Mouse (Mus musculus) midbrain, embryonic 10.5 days (tissue): ENCODE data around the gene Bad. TPM values are rescaled to one million over a fixed set of nuclear protein-coding genes. Genes with fewer than 3 reads are reported as not detected.
"Not testable (repeated sequence)": the region's sequence is repeated elsewhere in the genome, so short reads cannot be mapped to it uniquely, and the experiment has no call there.

Experiments used
- DNase-seq: peaks from one replicate; pipeline ENCODE4 v3.0.0-alpha.2; 2017; ENCODE audit warnings: low spot score
- H3K27ac ChIP-seq: fragments of 300-500 bp; sonication (generic); replicated peaks from 2 replicates; pipeline ENCODE4 v1.5.1; 2016; ENCODE audit warnings: mild to moderate bottlenecking
- H3K27me3 ChIP-seq: fragments of 300-500 bp; sonication (generic); 2 replicates; pipeline ENCODE4 v1.6.1; 2016; ENCODE audit warnings: low read depth, mild to moderate bottlenecking; ENCODE audit not compliant: poor library complexity, severe bottlenecking
- H3K36me3 ChIP-seq: fragments of 300-500 bp; sonication (generic); 2 replicates; pipeline ENCODE4 v1.6.1; 2016; ENCODE audit warnings: mild to moderate bottlenecking, moderate library complexity
- H3K4me1 ChIP-seq: fragments of 300-500 bp; sonication (generic); 2 replicates; pipeline ENCODE4 v1.6.1; 2016
- H3K4me3 ChIP-seq: fragments of 300-500 bp; sonication (generic); 2 replicates; pipeline ENCODE4 v1.5.1; 2016; ENCODE audit warnings: mild to moderate bottlenecking, moderate library complexity
- H3K9me3 ChIP-seq: fragments of 300-500 bp; sonication (generic); replicated peaks from 2 replicates; pipeline ENCODE4 v1.6.1; 2016; ENCODE audit warnings: mild to moderate bottlenecking
- WGBS: fragments of 180-500 bp; shearing (Covaris S2); methylation state at CpG from one replicate; pipeline ENCODE4 v1.1.7; 2016; 5-methylcytosine and 5-hydroxymethylcytosine counted together
- polyA plus RNA-seq: library from polyadenylated mRNA; unstranded; fragments of >200 nt; fragmentation: Nextera tagmentation; extraction: Ambion mirVana; gene quantifications from 2 replicates; pipeline ENCODE4 v1.2.1, GENCODE M21; 2016

Bad gene
- polyA plus RNA-seq, 1 experiment from 2014 or later, result 69.8 TPM

GRCm38 (mm10) chr19:6909021-6909420 lies 32.6 kb upstream of the Bad start:
- Histone ChIP-seq H3K4me3 (peak overlapping the region; percentile 82), H3K9me3 (no peaks in the 10 kb centered on the region), H3K27ac (peak overlapping the region; percentile 90), H3K27me3 (no peaks in the 10 kb centered on the region), H3K36me3 (peaks cover 64% of the 10 kb centered on the region), H3K4me1 (peaks cover 34% of the 10 kb centered on the region)
- 14% methylated on average over 11 of the region's 11 CpGs for WGBS
- no peak for DNase-seq

GRCm38 (mm10) chr19:6909507-6910289 lies 32.0 kb upstream of the Bad start, which contains the start of the genes Trmt112 and Prdx5:
Gene Trmt112, plus strand, starts transcription at chr19:6909698.
Gene Prdx5, minus strand, starts transcription at chr19:6910106.
- no peaks in the 10 kb centered on the region for H3K27me3 ChIP-seq
- no peaks in the 10 kb centered on the region for H3K9me3 ChIP-seq
- H3K4me3 ChIP-seq, result peak within 1 kb of the TSS; percentile 82
- peak within 1 kb of the TSS; percentile 90 for H3K27ac ChIP-seq
- peak; percentile 93 for DNase-seq
- peaks cover 34% of the 10 kb centered on the region for H3K4me1 ChIP-seq
- under 1% methylated on average over 65 of the region's 65 CpGs for WGBS
- H3K36me3 ChIP-seq, result peaks cover 60% of the 10 kb centered on the region

- not testable (repeated sequence) for H3K27me3 ChIP-seq, H3K9me3 ChIP-seq
- peaks cover 54% of the 10 kb centered on the region for H3K36me3 ChIP-seq
- peaks cover 34% of the 10 kb centered on the region for H3K4me1 ChIP-seq
- WGBS, result under 1% methylated on average over 29 of the region's 30 CpGs
- H3K27ac ChIP-seq, result peak overlapping the region; percentile 90
- peak overlapping the region; percentile 82 for H3K4me3 ChIP-seq
- peak; percentile 43 for DNase-seq
These were observed 31.4 kb upstream of the Bad start for GRCm38 (mm10) chr19:6910306-6910705.

GRCm38 (mm10) chr19:6911101-6912074 lies 30.3 kb upstream of the Bad start:
- Histone ChIP-seq H3K4me1 (peaks cover 34% of the 10 kb centered on the region), H3K27ac (no peak overlapping the region), H3K36me3 (peaks cover 45% of the 10 kb centered on the region), H3K4me3 (peak overlapping the region; percentile 82), H3K27me3 (no peaks in the 10 kb centered on the region), H3K9me3 (no peaks in the 10 kb centered on the region)
- 78% methylated on average over 19 of the region's 19 CpGs for WGBS
- DNase-seq, result no peak

GRCm38 (mm10) chr19:6912205-6912970 lies 29.3 kb upstream of the Bad start:
- Histone ChIP-seq H3K4me3 (peak overlapping the region; percentile 2; the same call in 1 of the 2 replicates), H3K27ac (no peak overlapping the region), H3K9me3 (no peaks in the 10 kb centered on the region), H3K27me3 (no peaks in the 10 kb centered on the region), H3K36me3 (peaks cover 35% of the 10 kb centered on the region), H3K4me1 (peaks cover 34% of the 10 kb centered on the region)
- DNase-seq, result no peak
- 93% methylated on average over 15 of the region's 15 CpGs for WGBS

GRCm38 (mm10) chr19:6913036-6913435 lies 28.6 kb upstream of the Bad start:
- Histone ChIP-seq H3K4me1 (peaks cover 28% of the 10 kb centered on the region), H3K27me3 (no peaks in the 10 kb centered on the region), H3K4me3 (no peak overlapping the region), H3K36me3 (peaks cover 34% of the 10 kb centered on the region), H3K27ac (no peak overlapping the region), H3K9me3 (no peaks in the 10 kb centered on the region)
- 92% methylated on average over 6 of the region's 6 CpGs for WGBS
- DNase-seq, result no peak

GRCm38 (mm10) chr19:6913991-6914390 lies 27.7 kb upstream of the Bad start:
- no peak for DNase-seq
- H3K9me3 ChIP-seq, result no peaks in the 10 kb centered on the region
- H3K27me3 ChIP-seq, result no peaks in the 10 kb centered on the region
- H3K4me3 ChIP-seq, result no peak overlapping the region
- H3K36me3 ChIP-seq, result peaks cover 34% of the 10 kb centered on the region
- 85% methylated on average over 11 of the region's 11 CpGs for WGBS
- H3K4me1 ChIP-seq, result peaks cover 19% of the 10 kb centered on the region
- H3K27ac ChIP-seq, result no peak overlapping the region

GRCm38 (mm10) chr19:6914540-6914939 lies 27.1 kb upstream of the Bad start:
- peaks cover 15% of the 10 kb centered on the region for H3K4me1 ChIP-seq
- no peaks in the 10 kb centered on the region for H3K9me3 ChIP-seq
- DNase-seq, result no peak
- H3K27ac ChIP-seq, result no peak overlapping the region
- no peak overlapping the region for H3K4me3 ChIP-seq
- WGBS, result 93% methylated on average over 9 of the region's 9 CpGs
- H3K27me3 ChIP-seq, result no peaks in the 10 kb centered on the region
- peaks cover 34% of the 10 kb centered on the region for H3K36me3 ChIP-seq

GRCm38 (mm10) chr19:6915276-6915675 lies 26.4 kb upstream of the Bad start:
- Histone ChIP-seq H3K27me3 (no peaks in the 10 kb centered on the region), H3K9me3 (no peaks in the 10 kb centered on the region), H3K4me3 (no peak overlapping the region), H3K4me1 (peaks cover 22% of the 10 kb centered on the region), H3K27ac (no peak overlapping the region), H3K36me3 (peaks cover 34% of the 10 kb centered on the region)
- DNase-seq, result no peak
- 84% methylated on average over 4 of the region's 4 CpGs for WGBS

GRCm38 (mm10) chr19:6916496-6916895 lies 25.2 kb upstream of the Bad start:
- peaks cover 23% of the 10 kb centered on the region for H3K4me1 ChIP-seq
- no peak overlapping the region for H3K27ac ChIP-seq
- peaks cover 28% of the 10 kb centered on the region for H3K36me3 ChIP-seq
- no peaks in the 10 kb centered on the region for H3K27me3 ChIP-seq
- no peaks in the 10 kb centered on the region for H3K9me3 ChIP-seq
- no peak overlapping the region for H3K4me3 ChIP-seq
- 82% methylated on average over 4 of the region's 4 CpGs for WGBS
- no peak for DNase-seq

- Histone ChIP-seq H3K9me3 (no peaks in the 10 kb centered on the region), H3K27ac (no peak overlapping the region), H3K4me1 (peaks cover 30% of the 10 kb centered on the region), H3K27me3 (peaks cover 13% of the 10 kb centered on the region), H3K4me3 (no peak overlapping the region), H3K36me3 (peaks cover 10% of the 10 kb centered on the region)
- DNase-seq, result no peak
- WGBS, result 93% methylated on average over 4 of the region's 4 CpGs
These were observed 23.3 kb upstream of the Bad start for GRCm38 (mm10) chr19:6918321-6918720.

GRCm38 (mm10) chr19:6919431-6919830 lies 22.2 kb upstream of the Bad start:
- H3K27me3 ChIP-seq, result peaks cover 24% of the 10 kb centered on the region
- DNase-seq, result no peak
- no peak overlapping the region for H3K27ac ChIP-seq
- H3K4me1 ChIP-seq, result peaks cover 30% of the 10 kb centered on the region
- no peaks in the 10 kb centered on the region for H3K9me3 ChIP-seq
- H3K4me3 ChIP-seq, result no peak overlapping the region
- no peaks in the 10 kb centered on the region for H3K36me3 ChIP-seq
